Mouse (Mus musculus): ENCODE results near the gene Wfdc5.
"Not testable (repeated sequence)": the region's sequence is repeated elsewhere in the genome, so short reads cannot be mapped to it uniquely, and the experiment has no call there.

Wfdc5 gene

DNA sequence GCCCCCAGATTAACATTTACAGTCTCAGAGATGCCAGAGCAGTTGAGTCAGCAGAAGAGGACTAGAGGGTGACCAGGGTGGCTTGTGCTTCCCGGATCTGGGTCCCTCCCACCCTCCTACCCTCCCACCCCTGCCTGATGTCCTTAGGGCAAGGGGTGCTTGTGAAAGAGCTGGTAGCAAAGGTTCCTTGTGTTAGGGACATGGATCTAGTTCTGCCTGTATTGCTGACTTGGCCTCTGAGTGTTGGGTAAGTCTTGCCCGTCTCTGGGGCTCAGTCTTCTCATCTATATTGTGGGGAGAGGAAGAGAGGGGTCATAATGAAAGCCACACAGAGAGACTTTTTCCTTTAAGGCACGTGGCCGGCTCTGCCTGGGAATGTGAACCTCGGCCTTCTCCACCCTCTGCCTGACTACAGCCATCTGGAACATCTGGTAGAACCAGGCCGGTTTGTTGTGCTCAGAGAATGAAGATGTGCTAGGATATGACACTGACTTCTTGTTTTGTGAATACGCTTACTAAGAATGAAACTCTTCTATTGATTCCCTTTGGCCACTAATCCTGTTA lies at the start of gene Wfdc5:
Gene Wfdc5 (minus strand): TSS at position 51 of the 564 bp plus-strand sequence.
- no peak for DNase-seq (ENCODE audit: low spot score)

DNA sequence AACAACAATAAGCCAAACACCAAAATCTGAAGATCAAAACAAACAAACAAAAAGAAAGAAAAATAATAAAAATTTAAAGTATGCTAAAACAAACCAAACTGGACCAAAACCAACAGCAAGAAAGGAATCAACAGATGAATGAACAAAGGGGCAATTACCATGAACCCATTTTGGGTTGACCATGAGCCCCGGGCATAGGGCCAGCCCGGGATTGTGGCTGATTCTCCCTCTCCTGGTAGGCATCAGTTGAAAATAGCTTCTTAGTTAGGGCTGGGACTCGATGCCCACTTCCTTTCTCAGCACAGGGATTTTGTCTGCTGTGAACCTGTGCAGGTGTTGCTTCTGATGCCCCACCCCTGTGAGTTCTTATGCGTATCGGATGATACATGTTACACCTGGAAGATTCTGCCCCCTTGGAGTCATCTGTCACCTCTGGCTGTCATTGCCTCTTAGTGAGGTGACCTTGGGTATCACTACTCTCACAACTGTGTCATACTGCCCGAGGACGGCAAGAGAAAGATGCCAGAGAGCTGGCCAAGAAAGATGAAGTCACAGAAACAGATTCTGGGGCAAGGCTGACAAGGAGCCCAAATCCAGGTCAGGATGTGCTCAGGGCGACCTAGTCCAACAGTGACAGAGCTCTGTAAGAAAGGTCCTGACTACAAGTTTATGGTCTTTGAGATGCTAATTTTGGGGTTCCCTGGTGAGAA lies 46.0 kb upstream of the Wfdc5 start:
- no peak for DNase-seq (ENCODE audit: low spot score)

DNA sequence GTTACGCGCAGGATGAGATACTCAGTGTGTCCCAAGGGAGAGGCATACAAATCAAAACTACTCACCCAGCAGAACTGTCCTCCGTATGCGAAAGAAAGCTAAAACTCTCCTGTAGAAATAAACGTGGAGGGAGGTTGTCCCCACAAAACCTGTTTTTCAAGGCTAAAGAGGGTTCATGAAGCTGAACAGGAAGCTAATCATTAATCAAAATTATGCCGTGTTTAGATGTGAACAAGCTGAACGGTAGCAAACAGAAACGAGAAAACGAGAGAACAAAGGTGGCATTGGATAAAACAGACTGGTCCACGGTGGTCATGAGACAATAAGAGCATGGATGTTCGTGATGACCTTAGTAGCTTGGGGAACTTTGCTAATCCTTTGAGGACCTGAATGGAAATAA lies 39.0 kb upstream of the Wfdc5 start, which contains the start of gene Wfdc15b:
Gene Wfdc15b (minus strand): TSS at position 139 of the 400 bp plus-strand sequence.
- no peak for DNase-seq (ENCODE audit: low spot score)

DNA sequence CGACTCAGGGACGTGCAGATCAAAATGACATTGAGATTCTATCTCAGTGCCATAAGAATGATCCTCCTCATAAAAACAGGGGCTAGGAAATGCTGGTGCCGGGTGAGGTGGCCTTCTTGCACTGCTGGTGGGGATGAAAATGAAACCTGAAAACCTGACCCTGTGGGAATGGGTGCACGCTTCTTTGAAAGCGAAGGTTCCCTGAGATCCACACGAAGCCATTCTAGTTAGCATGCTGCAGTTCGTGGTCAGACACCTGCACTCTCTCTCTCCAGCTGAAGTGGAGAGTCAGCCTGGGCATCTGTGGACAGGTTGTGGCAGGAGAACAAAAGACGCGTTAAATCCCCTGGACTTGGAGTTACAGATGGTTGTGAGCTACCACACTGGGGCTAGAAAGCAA lies 36.8 kb upstream of the Wfdc5 start:
- no peak for DNase-seq (ENCODE audit: low spot score)

DNA sequence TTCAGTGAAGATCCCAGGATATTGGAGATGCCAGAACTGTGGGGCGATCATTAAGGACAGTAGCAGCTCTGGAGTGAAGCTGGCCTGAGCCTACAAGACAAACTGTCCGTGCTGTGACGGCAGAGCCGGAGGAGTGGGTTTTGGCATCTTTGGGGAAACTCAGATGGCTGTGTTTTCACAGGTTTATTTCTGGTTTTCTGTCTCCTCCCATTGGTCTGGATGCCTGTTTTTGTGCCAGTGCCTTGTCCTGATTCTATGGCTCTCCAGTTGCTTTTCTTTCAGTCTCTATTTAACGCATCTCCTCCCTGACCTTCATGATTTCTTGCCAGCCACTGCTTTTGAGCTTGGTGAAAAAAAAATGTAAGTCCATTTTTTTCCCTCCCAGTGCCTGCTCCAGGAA lies 30.2 kb upstream of the Wfdc5 start:
- no peak for DNase-seq (ENCODE audit: low spot score)

DNA sequence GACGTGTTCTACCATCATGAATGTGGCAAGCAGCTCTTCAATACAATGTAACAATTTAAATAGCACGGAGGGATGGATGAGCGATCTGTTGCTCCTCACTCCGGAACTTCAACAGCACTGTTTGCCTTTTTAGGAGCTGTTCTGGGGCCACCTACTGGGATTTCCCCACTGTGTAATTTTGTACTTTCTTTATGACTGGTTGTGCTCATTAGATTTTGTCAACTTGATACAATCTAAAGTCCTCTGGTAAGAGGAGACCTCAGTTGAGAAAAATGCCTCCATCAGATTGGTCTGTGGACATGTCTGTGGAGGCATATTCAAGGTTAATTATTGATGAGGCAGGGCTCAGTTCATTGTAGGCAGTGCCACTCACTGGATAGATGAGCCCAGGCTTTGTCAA lies 28.4 kb upstream of the Wfdc5 start:
- DNase-seq (ENCODE audit: low spot score), result no peak

DNA sequence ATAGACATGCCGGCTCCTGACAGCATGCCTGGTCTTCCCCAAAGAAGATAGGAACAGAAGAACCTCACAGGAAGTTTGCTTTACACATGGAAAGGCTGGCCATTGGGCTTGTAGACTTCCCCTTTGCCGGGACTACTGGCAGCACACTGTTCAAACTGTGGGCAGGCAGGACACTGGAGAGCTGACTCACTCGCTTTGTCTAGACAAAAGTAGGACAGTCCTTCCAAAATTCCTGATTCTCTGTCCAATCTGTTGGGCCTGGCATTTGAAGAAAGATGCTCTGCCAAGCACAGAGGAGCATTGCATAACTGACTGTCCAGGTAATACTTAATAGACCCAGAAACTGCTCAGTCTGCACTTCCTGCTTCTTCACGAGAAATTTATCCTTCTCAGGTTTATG lies 24.1 kb upstream of the Wfdc5 start:
- no peak for DNase-seq (ENCODE audit: low spot score)

DNA sequence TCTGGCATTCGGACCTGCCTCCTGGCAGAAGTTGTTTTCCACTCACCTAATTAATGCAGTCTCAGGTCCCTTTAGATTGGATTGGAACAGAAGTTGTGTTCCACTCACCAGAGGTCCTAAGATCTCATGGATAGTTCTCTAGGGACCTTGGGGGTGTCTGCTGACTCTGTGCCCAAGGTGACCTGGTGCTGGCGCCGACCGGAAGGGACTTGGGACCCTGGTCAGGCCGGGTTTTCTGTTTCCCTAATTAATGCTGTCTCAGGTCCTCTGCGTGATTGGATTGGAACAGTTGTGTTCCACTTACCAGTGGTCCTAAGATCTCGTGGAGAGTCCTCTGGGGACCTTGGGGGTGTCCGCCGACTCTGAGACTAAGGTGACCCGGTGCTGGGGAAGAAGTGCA lies 23.5 kb upstream of the Wfdc5 start:
- DNase-seq (ENCODE audit: low spot score), result not testable (repeated sequence)

DNA sequence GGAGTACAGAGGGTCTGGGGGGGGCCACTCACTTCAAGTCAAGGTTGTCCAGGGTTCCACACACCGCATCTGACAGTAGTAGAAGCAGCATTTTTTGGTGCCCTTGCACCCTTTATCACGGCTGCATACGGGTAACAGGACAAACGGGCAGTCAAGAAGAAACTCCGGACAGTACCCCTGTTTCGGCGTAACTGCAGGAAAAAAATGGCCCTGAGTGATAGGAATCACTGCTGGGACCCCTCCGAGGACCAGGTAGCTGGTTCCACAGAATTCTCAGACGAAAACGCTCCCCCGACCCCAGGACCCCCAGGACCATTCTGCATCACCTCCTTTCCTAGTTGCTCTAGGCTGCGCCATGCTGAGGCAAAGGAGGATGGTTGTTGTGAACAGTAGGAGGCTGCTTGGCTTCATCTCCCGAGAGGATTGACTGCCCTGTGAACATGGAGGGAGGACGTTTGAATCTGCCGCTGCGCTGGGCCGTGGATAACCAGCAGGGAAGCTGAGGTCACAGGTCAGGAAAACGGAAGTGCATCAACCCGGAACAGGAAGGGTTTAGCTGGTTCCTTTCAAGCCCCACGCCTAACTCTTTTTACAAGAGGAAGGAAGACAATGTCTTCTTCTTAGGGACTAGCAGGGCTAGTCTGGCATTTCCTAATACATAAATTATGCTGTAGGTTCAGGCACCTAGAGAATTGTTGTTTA lies 17.2 kb upstream of the Wfdc5 start, which contains the start of gene Wfdc15a:
Gene Wfdc15a (minus strand): TSS at position 505 of the 702 bp plus-strand sequence.
- no peak for DNase-seq (ENCODE audit: low spot score)

DNA sequence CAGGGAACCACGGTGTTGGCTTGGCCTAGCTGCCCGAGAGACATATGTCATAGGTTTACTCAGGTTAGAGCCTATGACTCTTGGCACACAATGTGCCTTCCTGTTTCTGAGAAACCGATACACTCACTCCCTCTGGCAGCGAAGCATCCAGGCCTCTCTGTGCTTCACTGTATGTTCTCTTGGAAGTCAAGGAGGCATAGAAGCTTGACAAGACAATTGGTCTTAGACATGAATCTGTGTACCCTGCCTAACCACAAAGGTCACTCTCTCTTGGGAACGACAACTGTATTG lies 14.1 kb upstream of the Wfdc5 start:
- DNase-seq (ENCODE audit: low spot score), result no peak

DNA sequence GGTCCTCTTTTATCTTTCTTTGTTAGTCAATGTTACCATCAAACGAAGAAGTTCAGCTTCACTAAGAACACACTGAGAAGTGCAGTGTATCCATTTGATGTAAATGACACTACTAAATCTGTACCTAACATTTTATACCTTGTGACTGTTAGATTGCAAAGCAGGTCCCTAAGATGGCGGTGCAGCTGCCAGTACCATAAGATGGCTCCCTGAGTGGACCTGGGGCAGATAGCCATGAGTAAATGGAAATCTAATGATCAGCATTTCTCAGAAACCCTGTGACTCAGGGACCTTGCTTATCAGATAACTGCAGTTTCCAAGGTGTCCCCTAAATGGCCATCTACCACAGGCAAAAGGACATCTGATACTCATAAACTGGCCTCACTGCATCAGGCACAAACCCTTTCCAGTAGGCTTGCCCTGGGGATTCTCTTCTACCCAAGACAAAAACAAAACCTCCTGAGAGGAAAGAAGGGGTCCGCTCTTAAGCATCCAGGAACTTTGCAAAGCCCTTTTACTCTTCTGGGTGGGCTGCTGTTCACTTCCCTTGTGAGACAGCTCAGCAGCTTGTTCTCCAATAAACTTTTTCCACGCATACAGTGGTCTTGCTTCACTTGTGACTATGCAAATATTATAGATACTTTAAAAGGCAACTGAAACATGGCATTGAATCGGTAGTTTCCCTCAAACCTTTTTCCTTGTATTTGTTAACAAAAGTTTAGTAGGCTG lies 13.6 kb upstream of the Wfdc5 start:
- no peak for DNase-seq (ENCODE audit: low spot score)

DNA sequence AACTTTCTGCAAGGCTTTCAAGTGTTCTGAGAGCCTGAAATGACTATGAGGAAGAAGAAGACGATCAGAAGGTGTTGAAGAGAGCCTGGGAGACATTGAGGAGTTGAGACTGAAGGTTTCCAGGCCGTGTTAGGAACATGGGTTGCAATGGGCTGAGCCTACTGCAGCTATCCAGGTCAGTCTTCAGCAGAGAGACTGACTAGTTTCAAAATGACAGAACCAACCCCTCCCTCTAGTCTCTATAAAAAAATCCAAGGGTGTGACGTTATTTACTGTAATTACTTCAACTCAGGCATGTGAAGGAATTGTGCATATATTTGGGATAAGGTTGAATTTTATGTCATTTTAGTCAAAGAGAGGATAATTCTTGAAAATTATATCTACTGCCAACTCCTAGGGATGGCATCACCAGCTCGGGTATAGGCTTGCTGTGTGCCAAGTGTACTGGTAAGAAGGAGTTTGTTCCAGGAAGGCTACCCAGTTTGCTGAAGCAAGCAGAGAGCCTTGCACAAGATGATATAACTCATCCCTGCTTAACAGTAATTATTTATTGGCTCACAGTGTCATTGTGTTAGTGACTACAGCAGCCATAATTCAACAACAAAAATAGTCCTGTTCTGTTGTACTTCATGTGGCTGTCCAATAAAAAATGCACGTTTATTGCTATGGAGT lies 12.6 kb upstream of the Wfdc5 start:
- no peak for DNase-seq (ENCODE audit: low spot score)

DNA sequence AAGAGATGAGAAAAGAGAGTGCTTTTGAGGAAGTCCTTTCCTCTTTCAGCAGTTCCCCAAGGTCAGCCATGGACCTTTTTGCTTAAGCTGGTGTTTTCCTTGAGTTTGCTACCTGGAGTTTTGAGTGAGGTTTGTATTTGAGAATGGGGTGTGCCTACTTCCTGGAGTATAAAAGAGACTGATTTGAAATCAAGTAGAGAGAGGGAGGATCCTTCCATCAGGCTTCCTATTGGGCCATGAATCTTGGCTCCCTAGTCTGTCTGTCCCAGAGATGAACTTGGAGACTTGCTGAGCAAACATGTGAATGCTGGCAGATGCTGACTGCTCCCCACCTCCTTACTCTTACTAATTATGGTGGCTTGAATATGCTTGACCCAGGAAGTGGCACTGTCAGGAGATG lies 9.7 kb upstream of the Wfdc5 start:
- no peak for DNase-seq (ENCODE audit: low spot score)

DNA sequence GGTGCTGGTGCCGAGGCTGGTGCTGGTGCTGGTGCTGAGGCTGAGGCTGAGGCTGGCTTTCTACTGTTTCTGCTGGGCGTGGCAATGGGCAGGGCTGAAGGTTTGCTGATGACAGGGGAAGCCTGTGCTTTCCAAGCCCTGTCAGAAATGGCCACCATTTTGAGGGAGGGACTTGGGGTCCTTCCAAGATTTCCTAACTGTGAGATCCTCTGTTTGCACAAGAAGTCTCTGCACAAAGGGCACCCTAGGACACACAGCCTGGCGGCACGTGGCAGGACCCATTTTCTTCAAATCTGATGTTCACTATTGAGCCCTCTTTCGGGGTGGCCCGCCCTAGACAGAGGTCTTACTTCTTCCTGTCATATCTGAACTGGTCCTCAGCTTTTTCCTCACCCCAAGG lies 8.0 kb upstream of the Wfdc5 start, which contains the start of gene Wfdc12:
Gene Wfdc12 (minus strand): TSS at position 33 of the 400 bp plus-strand sequence.
- no peak for DNase-seq (ENCODE audit: low spot score)

DNA sequence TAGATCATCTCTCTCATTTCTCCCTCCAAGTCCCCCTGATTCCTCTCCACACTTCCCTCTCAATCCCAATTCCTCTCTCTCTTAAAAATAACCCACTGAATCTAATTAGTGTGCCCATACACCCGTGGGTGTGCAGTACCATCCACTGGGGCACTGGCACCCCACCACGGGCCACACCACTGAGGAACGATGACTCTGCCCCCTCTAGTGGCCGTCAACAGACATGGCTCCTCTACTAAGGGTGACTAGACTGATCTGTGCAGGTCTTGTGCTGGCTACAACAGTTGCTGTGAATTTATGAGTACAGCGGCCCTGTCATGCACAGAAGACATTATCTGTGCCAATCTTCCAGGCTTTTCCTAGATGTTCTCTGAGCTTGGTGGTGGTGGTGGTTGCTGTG lies 6.2 kb upstream of the Wfdc5 start:
- no peak for DNase-seq (ENCODE audit: low spot score)

DNA sequence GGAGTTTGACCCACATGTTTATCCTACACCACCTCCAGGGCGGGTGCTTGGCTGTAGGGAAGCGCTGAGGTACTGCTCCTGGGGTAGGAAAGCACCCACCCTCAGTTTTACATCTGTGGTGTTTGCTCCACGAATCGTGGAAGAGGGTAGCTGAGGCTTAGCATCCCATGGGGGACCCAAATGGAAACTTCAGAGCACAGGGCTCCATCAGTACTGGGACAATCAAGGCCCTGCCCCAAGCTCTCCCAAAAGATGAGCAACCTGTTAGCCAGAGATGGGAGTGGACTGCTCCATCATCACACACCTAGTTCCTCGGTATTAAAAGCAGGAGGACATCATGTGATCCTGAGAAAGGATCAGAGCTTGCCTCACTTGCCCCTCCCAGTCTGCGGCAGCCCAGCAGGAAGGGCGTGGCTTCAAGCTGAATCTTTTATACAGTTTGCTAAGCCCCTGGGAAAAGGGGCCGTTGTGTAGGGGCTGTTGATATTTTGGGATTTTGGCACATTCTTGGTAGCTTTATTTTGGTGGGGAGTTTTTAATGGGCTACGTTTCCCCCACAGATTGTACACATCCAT lies 1.7 kb upstream of the Wfdc5 start:
- no peak for DNase-seq (ENCODE audit: low spot score)

DNA sequence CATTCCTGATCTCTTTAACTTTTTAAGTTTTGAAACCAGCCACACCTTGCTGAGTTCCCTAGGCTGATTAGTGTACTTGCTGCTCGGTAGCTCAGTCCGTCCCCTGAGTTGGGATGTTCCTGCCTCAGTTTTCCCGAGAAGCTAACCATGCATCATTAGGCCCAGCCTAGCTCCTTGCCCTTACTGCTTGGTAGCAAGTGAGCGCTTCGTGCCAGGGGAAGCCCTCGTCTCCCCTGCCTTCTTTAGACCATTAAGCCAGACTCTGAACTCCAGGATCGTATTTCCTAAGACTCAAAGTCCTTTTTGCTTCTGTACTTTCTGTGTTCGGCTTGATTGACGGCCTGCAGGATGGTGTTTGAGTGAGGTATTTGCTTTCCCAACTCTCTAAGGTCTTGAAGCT lies 798 bp upstream of the Wfdc5 start:
- no peak for DNase-seq (ENCODE audit: low spot score)

DNA sequence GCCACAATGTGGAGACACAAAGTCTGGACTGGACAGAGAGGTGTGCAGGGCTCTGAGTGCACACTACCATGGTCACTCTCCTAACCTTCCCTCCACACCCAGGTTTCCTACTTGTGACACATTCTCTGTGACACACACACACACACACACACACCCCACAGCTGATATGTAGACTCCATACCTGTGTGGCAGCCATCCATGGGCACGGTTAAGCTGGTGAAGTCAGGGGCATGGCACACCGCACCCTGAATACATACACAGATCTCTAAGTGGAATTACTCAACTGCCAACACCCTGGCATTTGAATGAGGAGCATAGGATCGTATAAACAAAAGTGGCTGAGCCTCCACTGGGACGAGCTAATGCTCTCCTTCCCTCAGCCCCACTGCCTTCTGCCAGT lies 1.8 kb downstream of the Wfdc5 start:
- DNase-seq (ENCODE audit: low spot score), result no peak

DNA sequence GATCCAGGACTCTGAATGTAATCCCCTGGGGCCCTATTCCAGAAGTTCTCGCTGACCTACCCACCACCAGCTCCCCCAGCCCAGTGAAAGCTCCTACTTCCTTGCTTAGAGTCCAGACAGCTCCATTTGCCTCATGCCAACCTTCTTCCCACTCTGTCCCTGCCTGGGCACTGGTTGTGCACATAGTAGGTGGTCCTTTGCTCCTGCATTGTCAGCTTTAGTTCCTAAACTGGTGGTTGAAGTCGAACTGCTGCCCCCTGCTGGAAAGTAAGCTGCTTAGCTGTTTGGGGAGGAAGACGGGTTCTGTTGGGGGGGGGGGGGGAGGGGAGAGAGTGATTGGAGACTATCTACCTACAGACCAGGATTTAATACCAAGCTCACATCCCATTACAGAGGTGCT lies 2.4 kb downstream of the Wfdc5 start:
- DNase-seq (ENCODE audit: low spot score), result no peak

DNA sequence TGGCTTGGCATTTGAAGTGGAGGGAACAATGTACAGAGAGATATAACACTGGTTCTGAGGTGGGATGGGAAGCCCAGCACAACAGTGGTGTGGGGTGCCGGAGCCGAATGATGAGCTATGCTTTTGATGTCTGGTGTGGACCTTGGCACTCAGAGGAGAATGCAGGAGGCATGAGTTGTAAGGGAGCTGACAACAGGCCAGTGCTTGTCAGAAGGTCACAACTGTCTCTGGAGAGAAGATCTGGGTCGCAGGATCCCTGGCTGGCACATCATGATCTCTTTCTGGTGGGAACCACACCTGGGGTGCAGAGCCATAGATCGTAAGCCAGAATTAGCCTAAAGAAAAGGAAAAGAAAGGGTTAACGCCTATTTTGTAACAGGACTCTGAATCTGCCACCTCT lies 4.7 kb downstream of the Wfdc5 start:
- DNase-seq (ENCODE audit: low spot score), result no peak

DNA sequence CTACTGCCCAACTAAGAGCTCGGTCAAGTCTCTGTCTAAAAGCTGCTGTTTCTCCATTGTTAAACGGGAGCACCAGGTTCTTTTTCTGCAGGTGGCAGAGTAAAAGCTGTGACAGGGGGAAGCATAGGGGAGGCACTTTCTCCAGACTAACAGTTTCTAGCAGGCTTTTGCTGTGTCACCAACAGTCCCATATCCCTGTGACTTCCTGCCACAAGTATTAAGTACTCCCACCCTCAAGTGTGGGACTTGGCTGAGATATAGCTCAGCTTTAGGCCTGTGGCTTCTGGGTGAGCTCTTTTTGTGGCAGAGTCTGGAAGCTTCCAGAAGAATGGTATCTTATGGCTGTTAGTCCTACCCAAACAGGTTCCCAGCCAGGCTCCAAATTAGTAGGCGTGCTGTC lies 6.7 kb downstream of the Wfdc5 start:
- no peak for DNase-seq (ENCODE audit: low spot score)

Data from ovary, adult 18-20 months (tissue).